Mouse (Mus musculus): ENCODE measurements around the gene Car3.
A peak's percentile ranks its signal among the peaks of the same experiment; 100 is the strongest.

The Car3 gene

DNA sequence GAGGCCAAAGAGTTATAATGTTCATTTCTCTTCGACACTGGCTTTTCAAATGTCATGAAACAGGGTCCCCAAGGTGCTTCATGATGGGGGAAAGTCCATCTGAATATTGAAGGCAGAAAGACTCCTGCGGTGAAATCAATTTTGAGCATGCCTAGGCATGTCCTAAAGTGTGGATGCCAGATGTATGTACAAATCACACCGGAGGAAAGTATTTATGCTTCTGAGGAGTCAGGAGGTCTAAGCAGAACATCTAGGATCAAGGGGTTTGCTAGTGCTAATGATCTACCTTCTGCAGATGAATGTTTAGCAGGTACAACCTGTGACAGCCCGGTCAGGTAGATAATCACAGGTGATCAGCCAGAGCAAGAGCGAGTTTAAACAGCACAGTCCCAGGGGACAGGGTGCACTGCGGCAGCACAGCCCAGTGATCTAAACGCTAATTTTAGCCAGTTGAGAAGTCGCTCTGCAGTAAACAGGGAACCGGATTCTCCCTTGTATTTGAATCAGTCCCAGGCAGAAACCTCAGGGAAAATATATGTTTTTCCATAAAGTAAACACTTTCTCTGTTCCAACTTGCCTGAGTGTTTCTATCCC, 13.1 kb downstream of the Car3 start:
- no peak for DNase-seq

DNA sequence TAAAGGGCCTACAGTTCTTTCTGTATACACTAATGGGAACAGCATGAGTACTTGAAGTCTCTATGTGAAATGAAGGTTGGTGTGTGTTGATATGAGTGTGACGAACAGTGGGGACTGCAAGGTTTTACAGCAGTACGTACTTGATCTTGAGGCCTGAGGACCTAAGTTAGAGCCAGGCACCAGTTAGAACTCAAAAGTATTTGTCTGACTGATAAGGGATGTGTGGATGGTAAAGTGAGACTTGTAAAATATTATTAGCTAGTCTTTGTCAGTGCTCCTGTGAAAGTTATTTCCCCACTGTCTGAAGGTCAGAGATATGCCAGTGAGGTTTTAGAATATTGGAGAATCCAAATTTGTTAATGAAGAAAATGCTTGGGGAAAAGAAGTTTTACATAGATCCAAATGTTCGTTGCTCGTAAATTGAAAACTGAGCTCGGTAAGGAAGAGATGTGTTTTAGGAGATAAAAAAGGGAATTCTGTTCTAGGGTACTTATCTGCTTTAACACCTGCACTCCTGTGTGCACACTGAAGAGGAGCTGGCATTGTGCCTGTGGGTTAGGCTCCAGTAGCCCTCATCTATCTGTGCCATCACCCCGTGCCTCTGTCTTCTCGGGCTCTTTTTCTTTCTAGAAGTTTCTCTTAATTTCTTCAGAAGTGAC, 14.1 kb downstream of the Car3 start:
- no peak for DNase-seq

DNA sequence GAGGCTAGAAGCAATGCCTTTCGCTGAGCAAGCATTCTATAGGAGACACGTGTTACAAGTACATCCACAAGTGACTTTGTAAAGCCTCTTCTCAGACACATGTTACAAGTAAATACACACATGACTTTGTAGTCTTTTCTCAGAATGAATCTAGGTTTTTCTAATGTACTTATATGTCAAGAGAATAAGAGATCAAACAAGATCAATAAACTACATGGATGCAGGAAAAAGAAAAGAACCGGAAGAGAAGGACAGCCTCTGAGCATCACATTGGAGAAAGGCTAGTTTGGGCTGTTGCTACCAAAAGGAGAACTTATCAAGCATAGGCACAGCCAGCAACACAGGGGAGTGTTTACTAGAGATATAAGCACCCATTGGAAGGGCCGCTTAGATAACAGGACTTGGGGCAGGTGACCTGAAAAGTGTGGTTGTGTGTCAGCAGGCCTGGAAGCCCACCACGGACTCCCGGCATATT, 15.5 kb downstream of the Car3 start:
- no peak for DNase-seq

DNA sequence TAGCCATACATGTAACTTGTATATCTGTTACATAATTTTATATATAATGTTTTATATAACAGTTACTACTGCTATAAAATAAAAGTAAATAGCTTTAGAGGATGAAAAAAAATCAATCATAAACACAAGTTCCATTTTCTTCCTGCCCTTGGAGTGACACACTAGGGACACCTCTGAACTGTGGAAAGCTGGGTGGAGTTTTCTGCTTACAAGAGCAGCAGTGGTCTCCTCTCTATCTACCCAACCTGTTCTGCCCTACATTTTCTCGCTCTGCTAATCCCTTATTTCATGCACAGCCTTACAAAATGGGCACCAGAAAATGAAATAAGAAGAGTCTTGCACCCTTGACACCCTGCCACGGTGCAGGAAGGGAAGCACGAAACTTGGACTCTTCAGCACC, 16.0 kb downstream of the Car3 start:
- no peak for DNase-seq

DNA sequence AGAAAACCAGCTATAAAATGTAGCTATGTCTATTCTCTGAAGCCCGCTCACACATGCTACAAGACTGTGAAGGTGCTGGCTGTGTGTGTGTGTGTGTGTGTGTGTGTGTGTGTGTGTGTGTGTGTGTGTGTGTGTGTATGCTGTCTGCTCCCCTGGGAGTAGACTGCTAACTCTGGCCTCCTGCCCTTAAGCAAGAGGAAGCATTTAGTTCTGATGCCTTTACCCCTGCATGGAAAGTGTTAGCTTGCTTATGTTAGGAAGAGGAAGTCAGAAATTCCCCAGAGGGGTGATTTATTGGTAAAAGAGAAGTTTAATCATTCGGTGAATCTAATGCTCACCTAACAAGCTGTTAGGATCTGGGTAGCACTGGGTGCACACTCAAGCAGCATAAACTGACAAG, 17.0 kb downstream of the Car3 start:
- no peak for DNase-seq

DNA sequence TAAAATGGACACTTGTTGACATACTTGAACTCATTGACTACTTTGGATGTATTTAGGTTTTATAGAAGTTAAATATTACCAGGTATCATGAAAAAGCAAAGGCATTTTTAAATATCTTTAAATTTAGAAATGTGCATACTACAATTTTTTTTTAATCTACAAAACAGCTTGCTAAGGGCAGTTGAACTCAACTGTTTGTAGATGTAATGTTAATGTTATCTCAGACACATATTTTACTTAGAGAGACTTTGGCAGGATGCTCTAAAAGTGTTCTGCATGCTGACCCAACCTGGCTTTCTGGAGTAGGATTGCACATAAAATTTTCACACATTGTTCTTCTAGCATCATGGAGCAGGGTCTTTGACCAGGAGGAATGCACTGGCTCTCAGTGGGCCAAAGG, 18.7 kb downstream of the Car3 start:
- no peak for DNase-seq

DNA sequence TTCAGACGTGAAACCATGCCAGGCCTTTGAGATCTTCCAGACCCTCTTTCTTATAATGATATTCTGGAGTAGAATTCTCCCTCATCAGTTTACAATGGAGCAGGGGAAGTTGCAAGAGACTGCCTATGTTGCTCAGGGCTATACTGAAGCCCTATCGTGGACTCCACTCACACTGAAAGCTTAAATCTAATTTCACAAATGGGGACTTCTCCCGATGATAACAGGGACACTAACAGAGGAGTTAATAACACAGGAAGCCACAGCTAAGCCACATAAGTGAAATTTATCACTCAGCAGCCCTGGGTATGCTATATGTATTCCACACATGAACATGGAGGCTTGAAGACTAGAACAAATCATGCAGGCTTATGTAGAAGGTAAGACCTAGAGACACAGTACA, 19.4 kb downstream of the Car3 start:
- no peak for DNase-seq

DNA sequence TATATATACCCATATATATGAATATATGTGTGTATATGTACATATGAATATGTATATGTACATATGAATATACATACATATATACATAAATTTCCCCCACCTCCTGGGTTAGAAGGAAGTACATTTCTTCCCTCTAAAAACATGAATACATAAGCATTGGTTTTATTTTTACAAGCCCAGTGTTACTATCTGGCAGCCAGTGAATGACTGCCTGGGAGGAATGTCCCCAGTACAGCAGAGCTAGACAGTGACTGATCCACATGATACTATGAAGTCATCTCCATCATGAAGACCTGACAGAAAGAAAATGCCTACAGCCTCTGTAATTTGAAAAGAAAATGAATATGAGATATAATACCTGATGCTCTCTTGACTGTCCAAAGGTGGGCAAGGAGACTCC, 21.5 kb downstream of the Car3 start:
- no peak for DNase-seq

DNA sequence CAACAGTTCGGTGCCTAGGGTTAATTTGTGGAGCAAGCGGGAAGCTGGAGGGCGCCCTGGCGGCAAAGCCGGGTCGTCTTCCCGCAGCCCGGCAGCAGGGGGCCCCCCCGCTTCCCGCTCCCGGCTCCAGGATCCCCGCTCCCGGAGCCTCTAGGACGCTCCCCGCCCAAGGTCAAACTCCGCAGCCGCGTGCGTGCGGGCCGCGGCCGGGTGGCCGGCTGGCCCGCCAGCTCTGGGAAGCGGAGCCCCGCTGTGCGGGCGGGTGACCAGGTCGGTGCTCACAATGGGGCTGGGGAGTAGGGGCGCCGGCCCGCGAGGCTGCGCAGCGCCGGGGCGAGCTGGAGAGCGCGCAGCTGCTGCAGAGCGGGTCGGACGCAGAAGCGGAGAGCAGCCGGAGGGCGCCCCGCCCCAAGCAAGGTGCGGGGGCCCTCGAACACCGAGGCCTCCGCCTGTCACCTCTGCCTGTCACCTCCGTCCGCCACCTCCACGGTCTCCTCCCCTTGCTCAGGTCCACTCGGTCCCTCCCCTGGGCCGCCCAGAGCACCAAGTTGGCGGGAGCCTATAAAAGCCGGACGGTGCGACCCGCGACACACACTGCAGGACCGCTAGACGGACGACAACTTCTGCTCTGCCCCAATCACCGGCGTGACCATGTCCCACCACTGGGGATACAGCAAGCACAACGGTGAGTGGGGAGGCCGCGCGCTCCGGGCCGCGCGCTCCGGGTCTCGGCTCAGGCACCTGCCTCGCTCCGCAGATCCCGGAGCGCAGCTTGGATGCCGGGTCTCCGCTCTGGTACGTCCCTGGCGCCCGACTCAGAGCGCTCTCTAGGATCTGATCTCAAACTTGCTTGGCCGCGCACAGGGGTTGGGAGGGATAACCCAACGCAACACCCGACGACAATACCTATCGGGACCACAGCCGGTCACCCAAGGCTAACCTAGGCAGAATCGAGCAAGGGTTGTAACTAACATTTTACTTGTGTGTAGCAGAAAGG, 23.1 kb downstream of the Car3 start, which contains the start of gene Car2:
Gene Car2, plus strand, starts transcription at position 172 of the 997 bp plus-strand sequence.
- DNase-seq: peak; percentile 65 to 75

DNA sequence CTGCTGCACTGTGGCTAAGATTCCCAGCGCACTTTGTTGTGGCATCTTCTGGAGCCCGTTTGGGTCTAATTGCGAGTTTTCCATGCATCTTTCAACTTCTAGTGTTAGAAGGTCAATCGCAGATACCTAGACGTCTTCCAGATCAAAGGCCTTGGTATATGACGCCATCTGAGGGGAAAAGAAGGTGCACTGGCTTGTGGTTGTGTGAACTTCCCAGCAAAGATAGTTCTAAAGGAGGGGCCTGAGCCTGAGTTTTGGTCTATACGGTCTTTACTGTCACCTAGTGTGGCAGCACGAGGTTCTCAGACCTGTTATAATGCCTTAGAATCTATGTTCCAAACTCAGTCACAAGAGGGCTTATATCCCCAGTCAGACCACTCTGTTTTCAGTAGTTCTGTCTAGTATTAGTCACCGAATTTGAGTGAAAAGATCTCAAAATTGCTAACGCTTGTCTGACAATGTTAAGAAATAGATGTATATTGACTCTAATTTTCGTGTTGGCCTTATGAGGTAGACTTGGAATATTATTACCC, 23.9 kb downstream of the Car3 start:
- no peak for DNase-seq

DNA sequence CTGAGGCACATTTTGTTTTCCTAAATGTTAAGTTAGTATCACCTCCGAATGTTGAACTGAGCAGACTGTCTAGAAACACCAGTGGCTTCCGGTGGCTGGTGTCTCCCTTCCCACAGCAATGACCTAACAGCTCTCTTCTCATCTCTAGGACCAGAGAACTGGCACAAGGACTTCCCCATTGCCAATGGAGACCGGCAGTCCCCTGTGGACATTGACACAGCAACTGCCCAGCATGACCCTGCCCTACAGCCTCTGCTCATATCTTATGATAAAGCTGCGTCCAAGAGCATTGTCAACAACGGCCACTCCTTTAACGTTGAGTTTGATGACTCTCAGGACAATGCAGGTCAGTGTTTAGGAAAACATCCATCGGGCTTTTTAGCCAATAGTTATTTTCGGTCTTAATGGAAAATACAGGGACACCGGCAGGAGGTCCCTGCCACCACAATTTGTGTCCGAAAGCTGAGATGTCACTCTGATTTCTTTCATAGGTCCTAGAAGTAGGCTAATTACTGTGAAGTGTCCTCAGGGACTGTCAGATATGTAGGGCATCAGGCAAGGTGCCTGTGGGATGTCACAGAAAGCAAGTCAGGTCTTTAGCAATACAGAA, 24.5 kb downstream of the Car3 start:
- no peak for DNase-seq

DNA sequence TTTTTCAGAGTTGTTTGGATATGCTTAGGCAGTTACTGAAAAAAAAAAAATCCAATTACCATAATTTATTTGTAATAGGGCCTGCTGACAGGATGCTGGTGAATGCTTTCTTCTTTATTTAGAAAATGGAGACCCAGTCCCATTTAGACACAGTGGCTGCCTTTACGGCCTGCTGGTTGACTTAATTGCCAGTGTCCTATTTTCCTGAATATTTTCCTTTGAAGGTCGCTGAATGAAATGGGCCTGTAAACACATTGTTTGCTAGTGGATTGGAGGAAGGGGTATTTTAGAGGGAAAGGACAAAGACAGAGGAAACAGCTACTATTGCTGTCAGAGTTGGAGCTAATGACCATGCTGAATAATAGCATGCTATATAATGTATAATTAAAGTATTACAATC, 25.2 kb downstream of the Car3 start:
- DNase-seq: no peak

DNA sequence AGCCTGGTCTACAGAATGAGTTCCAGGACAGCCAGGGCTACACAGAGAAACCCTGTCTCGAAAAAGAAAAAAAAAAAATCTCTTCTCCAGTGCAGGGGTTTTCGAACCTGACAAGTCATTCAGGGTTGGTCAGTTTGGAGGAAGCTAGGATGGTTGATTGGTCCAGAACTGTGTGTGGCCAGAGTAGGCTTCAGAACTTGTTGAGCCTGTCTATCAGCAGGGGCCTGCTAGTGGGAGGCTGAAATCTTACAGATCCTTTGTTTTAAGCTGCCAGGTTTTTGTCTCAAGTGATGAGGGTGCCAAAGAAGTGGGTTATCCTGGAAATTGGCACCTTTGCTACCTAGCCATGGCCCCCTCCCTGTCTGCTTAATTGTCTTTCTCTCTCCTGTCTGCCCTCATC, 25.8 kb downstream of the Car3 start:
- DNase-seq: no peak

DNA sequence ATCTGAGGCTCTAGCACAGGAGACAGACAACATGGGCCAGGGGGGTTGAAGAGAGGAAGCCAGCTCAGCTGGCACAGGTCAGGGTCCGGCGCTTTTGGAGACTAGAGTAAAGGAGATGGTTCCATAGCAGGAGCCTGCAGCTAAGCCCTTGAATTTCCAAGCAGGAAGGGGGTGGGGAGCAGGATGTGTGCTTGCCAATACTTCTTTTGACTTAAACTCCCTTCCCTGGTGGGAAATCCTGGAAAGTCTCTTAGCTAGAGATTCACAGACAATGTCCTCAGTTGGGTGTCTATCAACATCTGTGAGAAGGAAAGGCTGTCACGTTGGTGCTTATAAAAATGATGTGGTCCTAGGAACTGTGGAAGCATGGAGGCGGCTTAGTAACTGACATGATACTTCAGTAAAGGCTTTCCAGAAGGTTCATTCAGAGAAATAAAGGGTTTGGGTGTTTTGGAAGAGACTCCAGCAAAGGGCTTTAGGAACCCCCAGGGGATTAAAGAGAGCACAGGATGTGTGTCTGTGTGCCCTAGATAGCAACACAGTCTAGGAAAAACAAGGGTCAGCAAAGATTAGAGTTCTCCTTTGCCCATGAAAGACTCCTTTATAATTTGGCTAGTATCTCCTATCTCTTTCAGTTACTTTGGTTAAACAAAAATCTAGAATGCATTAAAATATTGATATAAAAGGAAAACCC, 26.6 kb downstream of the Car3 start:
- no peak for DNase-seq

DNA sequence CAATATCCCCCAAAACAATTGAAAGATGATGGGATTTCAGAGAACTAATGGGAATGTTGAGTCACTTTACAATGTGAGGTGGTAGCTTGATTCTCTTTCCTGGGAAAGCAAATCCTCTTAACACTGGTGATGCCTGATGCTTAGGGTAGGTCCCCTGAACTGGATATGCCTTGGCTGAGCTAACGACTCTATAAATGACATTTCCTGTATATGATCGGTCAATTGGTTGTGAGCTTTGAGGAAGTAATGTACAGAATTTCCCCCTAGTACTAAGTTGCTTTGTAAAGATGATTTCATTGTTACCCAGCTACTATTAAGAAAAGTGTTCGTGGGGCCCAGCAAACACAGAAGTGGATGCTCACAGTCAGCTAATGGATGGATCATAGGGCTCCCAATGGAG, 29.7 kb downstream of the Car3 start:
- DNase-seq: no peak

DNA sequence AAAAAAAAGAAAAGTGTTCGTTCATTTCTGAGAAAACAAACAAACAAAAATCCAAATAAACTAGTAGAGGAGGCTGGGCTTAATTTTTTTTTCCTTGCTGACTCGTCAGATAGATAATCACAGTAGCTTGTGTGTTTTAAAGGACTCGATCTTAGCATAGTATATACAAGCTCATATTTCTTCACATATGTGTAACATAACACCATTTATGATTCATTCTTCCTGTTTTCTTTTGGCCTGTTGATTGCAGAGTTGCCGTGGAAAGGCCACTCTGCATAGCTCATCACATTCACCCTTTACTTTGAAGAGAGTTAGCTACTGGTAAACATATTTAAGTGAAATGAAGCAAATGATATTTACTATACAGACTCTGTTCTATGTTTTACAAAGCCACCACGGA, 30.4 kb downstream of the Car3 start:
- DNase-seq: no peak

DNA sequence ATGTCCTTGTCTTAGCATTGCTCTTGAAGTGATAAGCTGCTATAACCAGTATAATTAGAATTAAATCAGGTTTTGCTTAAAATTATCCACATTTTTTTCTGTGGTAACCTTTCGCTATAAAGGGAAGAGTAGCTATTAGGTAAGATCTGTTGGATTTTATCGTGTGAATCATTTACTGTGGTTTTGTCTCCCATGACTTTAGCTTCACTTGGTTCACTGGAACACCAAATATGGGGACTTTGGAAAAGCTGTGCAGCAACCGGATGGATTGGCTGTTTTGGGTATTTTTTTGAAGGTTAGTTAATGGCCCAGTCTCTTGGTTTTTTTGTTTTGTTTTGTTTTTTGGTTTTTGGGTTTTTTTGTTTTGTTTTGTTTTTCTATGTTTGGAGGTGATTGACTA, 32.0 kb downstream of the Car3 start:
- DNase-seq: no peak

DNA sequence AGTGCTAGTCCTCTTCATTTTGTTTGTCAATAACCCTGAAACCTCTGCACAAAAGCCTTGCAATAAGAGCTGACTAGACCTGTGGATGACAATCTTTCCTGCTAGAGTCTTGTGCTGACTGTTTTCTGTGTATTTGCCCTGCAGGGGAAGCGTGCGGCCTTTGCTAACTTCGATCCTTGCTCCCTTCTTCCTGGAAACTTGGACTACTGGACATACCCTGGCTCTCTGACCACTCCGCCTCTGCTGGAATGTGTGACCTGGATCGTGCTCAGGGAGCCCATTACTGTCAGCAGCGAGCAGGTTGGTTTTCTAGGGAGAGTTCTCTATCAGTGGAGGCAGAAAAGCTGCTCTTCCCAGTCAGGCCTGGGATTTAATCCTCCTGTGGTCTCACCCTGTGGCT, 34.5 kb downstream of the Car3 start:
- no peak for DNase-seq

DNA sequence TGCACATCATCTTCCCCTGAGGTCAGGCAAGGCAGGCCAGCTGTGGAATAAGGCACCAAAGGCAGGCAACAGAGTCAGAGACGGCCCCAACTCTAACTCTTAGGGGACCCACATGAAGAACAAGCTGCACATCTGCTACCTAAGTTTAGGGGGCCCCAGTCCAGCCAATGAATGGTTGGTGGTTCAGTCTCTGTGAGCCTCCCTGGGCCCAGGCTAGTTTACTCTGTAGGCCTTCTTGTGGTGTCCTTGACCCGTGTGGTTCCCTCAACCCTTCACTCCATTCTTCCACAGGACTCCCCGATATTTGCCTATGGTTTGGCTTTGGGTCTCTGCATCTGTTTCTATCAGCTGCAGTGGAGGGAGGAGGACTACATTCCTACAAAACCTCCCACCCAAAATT, 40.1 kb downstream of the Car3 start:
- no peak for DNase-seq

DNA sequence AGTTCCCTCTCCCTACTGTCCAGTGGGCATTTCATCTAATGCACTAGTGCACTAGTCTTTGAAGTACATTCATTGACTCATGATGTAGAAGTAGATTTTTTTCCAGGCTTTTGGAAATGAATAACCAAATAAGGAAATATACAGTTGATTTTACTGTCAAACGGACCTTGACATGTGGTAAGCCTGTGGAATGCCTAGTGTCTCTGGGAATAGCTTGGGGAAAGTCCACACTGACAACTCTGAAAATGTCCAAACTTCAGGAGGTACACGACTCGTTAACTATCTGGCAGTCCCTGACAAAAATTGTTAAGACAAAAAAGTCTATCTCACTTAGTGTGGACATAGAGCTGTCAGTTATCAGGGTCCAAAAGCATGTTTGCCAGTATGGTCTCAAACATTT, 40.9 kb downstream of the Car3 start:
- no peak for DNase-seq

DNA sequence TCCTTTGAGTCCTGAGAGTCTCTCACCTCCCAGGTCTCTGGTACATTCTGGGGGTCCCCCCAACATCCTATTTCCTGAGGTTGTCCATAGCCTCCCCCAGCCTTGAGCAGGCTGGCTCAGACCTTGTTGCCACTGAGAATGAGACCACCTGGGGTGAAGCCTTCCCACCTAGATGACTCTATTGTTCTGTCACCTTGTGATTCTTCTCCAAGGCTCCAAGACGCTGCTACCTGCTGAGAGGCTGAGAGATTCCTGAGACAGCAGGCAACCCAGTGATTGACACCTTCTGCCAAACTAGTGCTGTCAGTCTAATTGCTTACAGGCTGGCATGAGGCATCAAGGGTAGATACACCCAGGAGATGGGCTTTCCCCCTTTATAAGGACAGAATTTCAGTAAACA, 44.0 kb downstream of the Car3 start:
- no peak for DNase-seq

DNA sequence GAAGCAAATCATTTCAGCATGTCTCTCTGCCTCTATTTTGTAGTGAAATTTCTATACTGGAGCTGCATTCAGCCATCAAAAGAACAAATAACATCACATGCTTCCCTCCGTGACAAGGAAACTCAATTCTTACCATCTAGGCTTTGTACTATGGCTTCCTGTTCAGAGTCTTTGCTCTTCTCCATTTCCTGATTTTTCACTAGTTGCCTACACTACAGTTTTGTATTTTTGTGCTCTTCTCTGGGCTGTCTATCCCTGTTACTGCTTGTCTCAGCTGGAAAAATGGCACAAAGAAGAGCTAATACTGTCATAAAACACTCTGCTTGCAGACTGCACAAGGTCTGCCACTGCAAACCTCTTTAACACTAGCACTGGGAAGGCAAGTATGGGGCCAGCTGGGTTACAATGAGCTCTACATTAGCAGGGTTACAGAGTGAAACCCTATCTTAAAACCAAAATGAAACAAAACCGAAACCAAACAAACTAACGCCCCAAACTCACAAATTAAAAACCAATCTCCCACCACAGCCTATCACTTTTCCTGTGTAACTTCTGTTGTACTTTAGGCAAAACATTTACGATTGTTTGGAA, 48.8 kb downstream of the Car3 start:
- DNase-seq: no peak
